Comparison of ENCODE assay signal across 9 mouse cellular contexts in the genomic region with DNA sequence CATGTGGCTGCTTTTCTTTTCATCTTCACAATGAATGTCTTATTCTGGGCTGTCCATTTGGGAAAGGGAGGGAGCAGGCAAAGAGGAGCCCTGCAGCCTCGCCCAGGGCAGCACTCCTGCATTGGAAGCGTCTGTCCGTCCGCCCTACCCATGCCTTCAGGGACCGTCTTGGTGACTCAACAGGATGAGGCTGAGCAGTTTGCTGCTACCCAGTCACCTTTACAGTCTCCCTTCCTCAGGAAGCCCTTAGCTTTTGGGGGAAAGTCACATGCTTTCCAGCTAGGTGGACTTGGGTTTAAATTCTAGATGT. TPM values are rescaled to one million over a fixed set of nuclear protein-coding genes. Genes with fewer than 3 reads are reported as not detected.
DNase-seq lines count a peak whose midpoint lies in the region; ATAC-seq lines count a peak whose summit lies in the region.
"Had no signal": no experiment of that assay in that cellular context is flagged by ENCODE, and none has a peak within 500 bp of the region (broad histone marks: within the 10 kb centered on the region; RNA-seq: fewer than 3 reads in every experiment).

No protein-coding gene starts in this region.

- DNase-seq in forebrain, embryonic 10.5 days (ENCODE audit: extremely low spot score, low spot score), result no peak
- DNase-seq in lung, postnatal 25 days (ENCODE audit: low spot score), result no peak
- DNase-seq in layer of hippocampus, postnatal 14 days (ENCODE audit: low spot score in 2 of 2), result no peak
- no peak for DNase-seq in cerebellum, adult 9-11 months

- no peaks in the 10 kb centered on the region for H3K9me3 ChIP-seq in forebrain, embryonic 13.5 days (replicated peaks)
- H3K9me3 ChIP-seq in forebrain, embryonic 10.5 days, result no peaks in the 10 kb centered on the region
- H3K9me3 ChIP-seq in lung, embryonic 15.5 days, result no peaks in the 10 kb centered on the region
- H3K9me3 ChIP-seq in stomach, embryonic 14.5 days (ENCODE audit: control insufficient read depth, low read depth, low read length), result no peaks in the 10 kb centered on the region

- H3K27ac ChIP-seq in forebrain, embryonic 13.5 days, result peak overlapping the region; percentile 69
- no peak overlapping the region for H3K27ac ChIP-seq in forebrain, embryonic 10.5 days
- peak overlapping the region; percentile 94 for H3K27ac ChIP-seq in lung, embryonic 15.5 days
- peak overlapping the region; percentile 53; the same call in 1 of the 2 replicates for H3K27ac ChIP-seq in stomach, embryonic 14.5 days (ENCODE audit: low read length)

- H3K9ac ChIP-seq in forebrain, embryonic 13.5 days, result no peak overlapping the region
- no peak overlapping the region for H3K9ac ChIP-seq in lung, embryonic 15.5 days
- H3K9ac ChIP-seq in stomach, embryonic 14.5 days (replicated peaks; ENCODE audit: low read depth, low read length), result no peak overlapping the region

- no peak overlapping the region for H3K4me3 ChIP-seq in forebrain, embryonic 13.5 days
- H3K4me3 ChIP-seq in forebrain, embryonic 10.5 days, result no peak overlapping the region
- no peak overlapping the region for H3K4me3 ChIP-seq in lung, embryonic 15.5 days
- no peak overlapping the region for H3K4me3 ChIP-seq in stomach, embryonic 14.5 days (ENCODE audit: low read depth, low read length)

- 67% methylated on average over 5 of the region's 5 CpGs for WGBS in forebrain, embryonic 13.5 days
- WGBS in forebrain, embryonic 10.5 days, result 79% methylated on average over 5 of the region's 5 CpGs
- 46% methylated on average over 5 of the region's 5 CpGs for WGBS in lung, embryonic 15.5 days
- WGBS in stomach, embryonic 14.5 days, result 32% methylated on average over 5 of the region's 5 CpGs

- no peak overlapping the region for H3K4me2 ChIP-seq in forebrain, embryonic 13.5 days
- H3K4me2 ChIP-seq in lung, embryonic 15.5 days, result no peak overlapping the region
- no peak overlapping the region for H3K4me2 ChIP-seq in stomach, embryonic 14.5 days (replicated peaks; ENCODE audit: low read depth, low read length)
- H3K4me2 ChIP-seq: heart, embryonic 11.5 days had no signal

- no peaks in the 10 kb centered on the region; the same call in 1 of the 2 replicates for H3K36me3 ChIP-seq in forebrain, embryonic 13.5 days (ENCODE audit: poor library complexity, severe bottlenecking)
- peaks cover 6% of the 10 kb centered on the region; the same call in 1 of the 2 replicates for H3K36me3 ChIP-seq in forebrain, embryonic 10.5 days (replicated peaks)
- no peaks in the 10 kb centered on the region for H3K36me3 ChIP-seq in lung, embryonic 15.5 days
- H3K36me3 ChIP-seq in stomach, embryonic 14.5 days (ENCODE audit: control insufficient read depth, insufficient read depth, low read length), result no peaks in the 10 kb centered on the region

- ATAC-seq in forebrain, embryonic 13.5 days, result no peak
- no peak for ATAC-seq in lung, embryonic 15.5 days (ENCODE audit: borderline replicate concordance, extremely low read depth, low FRiP score, low TSS enrichment)
- ATAC-seq in inflammation-experienced regulatory T-cells, adult 6 months, result peak; percentile 33
- no peak for ATAC-seq in stomach, embryonic 14.5 days (ENCODE audit: insufficient number of reproducible peaks, insufficient read depth, low FRiP score, low read depth)

- H3K27me3 ChIP-seq in forebrain, embryonic 13.5 days, result no peaks in the 10 kb centered on the region
- no peaks in the 10 kb centered on the region for H3K27me3 ChIP-seq in forebrain, embryonic 10.5 days (ENCODE audit: poor library complexity, severe bottlenecking)
- H3K27me3 ChIP-seq in lung, embryonic 15.5 days, result no peaks in the 10 kb centered on the region
- H3K27me3 ChIP-seq in stomach, embryonic 14.5 days (ENCODE audit: control insufficient read depth, insufficient read depth, low read length), result no peaks in the 10 kb centered on the region

- peaks cover 21% of the 10 kb centered on the region for H3K4me1 ChIP-seq in forebrain, embryonic 13.5 days
- peaks cover 49% of the 10 kb centered on the region for H3K4me1 ChIP-seq in forebrain, embryonic 10.5 days
- H3K4me1 ChIP-seq in lung, embryonic 15.5 days, result peaks cover 47% of the 10 kb centered on the region
- H3K4me1 ChIP-seq in stomach, embryonic 14.5 days (ENCODE audit: control insufficient read depth, insufficient read depth, low read length), result peaks cover 27% of the 10 kb centered on the region

RNA-seq across cellular contexts. Expression of gene St6gal1, which starts 16.4 kb away (rescaled TPM):
- 37.8 and 39.5 TPM in 2 replicates for polyA plus RNA-seq in forebrain, embryonic 13.5 days (2015; fragmentation: Nextera tagmentation; extraction: Ambion mirVana)
- polyA plus RNA-seq in forebrain, embryonic 10.5 days (2016; fragmentation: Nextera tagmentation; extraction: Ambion mirVana), result 18.4 and 19.7 TPM in 2 replicates
- 48.0 and 52.7 TPM in 2 replicates for polyA plus RNA-seq in lung, embryonic 15.5 days (2015; fragmentation: Nextera tagmentation; extraction: Ambion mirVana)
- polyA plus RNA-seq in inflammation-experienced regulatory T-cells, adult 6 months (2017; shearing (Covaris generic)), result 10 to 100 TPM; 24.7 to 67.7 (median 66.3) TPM
- polyA plus RNA-seq in stomach, embryonic 14.5 days (2014; fragmentation: Nextera tagmentation; extraction: Ambion mirVana), result 25.6 and 25.7 TPM in 2 replicates
- total RNA-seq in layer of hippocampus, postnatal 14 days (2021), result 10 to 100 TPM; 15.4 to 17.5 TPM
